Mouse (Mus musculus) C2C12 (cell line): Measurements from ENCODE around the gene Mpp6. TPM values are rescaled to one million over a fixed set of nuclear protein-coding genes. Genes with fewer than 3 reads are reported as not detected.

Experiments
- H3K27me3 ChIP-seq: one replicate; pipeline ENCODE4 v1.6.1; 2011; ENCODE audit not compliant: control insufficient read depth, insufficient read depth, insufficient read length
- H3K36me3 ChIP-seq: one replicate; pipeline ENCODE4 v1.6.1; 2011; ENCODE audit not compliant: control insufficient read depth, insufficient read depth
- H3K4me3 ChIP-seq: one replicate; pipeline ENCODE4 v1.5.1; 2011; ENCODE audit warnings: mild to moderate bottlenecking, control low read depth; ENCODE audit not compliant: poor library complexity, insufficient read depth, severe bottlenecking
- H3K79me2 ChIP-seq: one replicate; pipeline ENCODE4 v1.6.1; 2011; ENCODE audit not compliant: control insufficient read depth, insufficient read depth
- H3K79me3 ChIP-seq: one replicate; pipeline ENCODE4 v1.6.1; 2011; ENCODE audit warnings: low read depth, control low read depth
- H3ac ChIP-seq: one replicate; pipeline ENCODE3; 2011; ENCODE audit warnings: low read depth; ENCODE audit not compliant: control insufficient read depth, insufficient read length
- CEBPB ChIP-seq: IDR thresholded peaks from one replicate; pipeline ENCODE4 v1.6.1; 2011; ENCODE audit warnings: low read depth, mild to moderate bottlenecking, control low read depth, moderate library complexity
- CTCF ChIP-seq: IDR thresholded peaks from one replicate; pipeline ENCODE4 v1.5.1; 2011; ENCODE audit not compliant: control insufficient read depth, insufficient read depth, insufficient read length
- FOSL1 ChIP-seq: IDR thresholded peaks from one replicate; pipeline ENCODE4 v1.8.0; 2011; ENCODE audit warnings: mild to moderate bottlenecking, low read length; ENCODE audit not compliant: poor library complexity, insufficient read depth, severe bottlenecking
- MAX ChIP-seq: IDR thresholded peaks from one replicate; pipeline ENCODE4 v1.6.1; 2011; ENCODE audit warnings: mild to moderate bottlenecking, control low read depth
- MYOD1 ChIP-seq: IDR thresholded peaks from one replicate; pipeline ENCODE4 v1.6.1; 2011; ENCODE audit warnings: low read depth; ENCODE audit not compliant: control insufficient read depth, insufficient read length
- MYOG ChIP-seq: IDR thresholded peaks from one replicate; pipeline ENCODE4 v1.6.1; 2011; ENCODE audit not compliant: control insufficient read depth, insufficient read length; ENCODE audit errors: extremely low read depth
- USF1 ChIP-seq: IDR thresholded peaks from one replicate; pipeline ENCODE4 v1.6.1; 2011; ENCODE audit warnings: low read depth, mild to moderate bottlenecking, control low read depth, moderate library complexity
- polyA plus RNA-seq: library from polyadenylated mRNA; unstranded; fragments of >200 nt; fragmentation: generic; extraction: Trizol; gene quantifications from one replicate; pipeline ENCODE4 v1.2.1, GENCODE M21; 2012; ENCODE audit warnings: missing spikeins

Mpp6 gene
- polyA plus RNA-seq, 1 experiment, result 22.6 TPM

GRCm38 (mm10) chr6:50110379-50110941 lies 419 bp downstream of the Mpp6 start:
- H3ac ChIP-seq, result peak overlapping the region; percentile 85
- TF ChIP-seq FOSL1 (no peak), MYOD1 (no peak), USF1 (no peak), CTCF (no peak), MAX (no peak), CEBPB (no peak), MYOG (no peak)

GRCm38 (mm10) chr6:50111111-50111655 lies 1.1 kb downstream of the Mpp6 start:
- Histone ChIP-seq H3K27me3 (peaks cover under 1% of the 10 kb centered on the region), H3K36me3 (no peaks in the 10 kb centered on the region), H3K79me3 (peaks cover 13% of the 10 kb centered on the region), H3K4me3 (peak overlapping the region; percentile 65), H3ac (peak overlapping the region; percentile 30), H3K79me2 (peaks cover 51% of the 10 kb centered on the region)
- TF ChIP-seq MYOD1 (no peak), MAX (no peak), CEBPB (no peak), CTCF (no peak), FOSL1 (no peak), MYOG (no peak), USF1 (no peak)

More at GRCm38 (mm10) chr6:50110379-50110941, 419 bp downstream of the Mpp6 start:
- Histone ChIP-seq H3K4me3 (peak overlapping the region; percentile 65), H3K27me3 (peaks cover 7% of the 10 kb centered on the region), H3K36me3 (no peaks in the 10 kb centered on the region), H3K79me3 (peaks cover 11% of the 10 kb centered on the region), H3K79me2 (peaks cover 44% of the 10 kb centered on the region)

- peak; percentile 60 for TF ChIP-seq CTCF
- peak; percentile 40 for TF ChIP-seq MAX
- TF ChIP-seq FOSL1, result no peak
- TF ChIP-seq MYOD1, result no peak
- TF ChIP-seq USF1, result no peak
- TF ChIP-seq MYOG, result no peak
- TF ChIP-seq CEBPB, result no peak
- no peaks in the 10 kb centered on the region for H3K27me3 ChIP-seq
- H3K79me2 ChIP-seq, result peaks cover 65% of the 10 kb centered on the region
- peaks cover 19% of the 10 kb centered on the region for H3K79me3 ChIP-seq
- no peak overlapping the region for H3ac ChIP-seq
- H3K4me3 ChIP-seq, result no peak overlapping the region
- no peaks in the 10 kb centered on the region for H3K36me3 ChIP-seq
Observed at GRCm38 (mm10) chr6:50112775-50113174, 2.7 kb downstream of the Mpp6 start.

- H3K79me2 ChIP-seq, result peaks cover 77% of the 10 kb centered on the region
- H3K27me3 ChIP-seq, result no peaks in the 10 kb centered on the region
- TF ChIP-seq FOSL1 (no peak), CTCF (no peak), MYOG (no peak), USF1 (no peak), MYOD1 (no peak), CEBPB (no peak), MAX (no peak)
- H3ac ChIP-seq, result no peak overlapping the region
- H3K4me3 ChIP-seq, result no peak overlapping the region
- H3K79me3 ChIP-seq, result peaks cover 26% of the 10 kb centered on the region
- no peaks in the 10 kb centered on the region for H3K36me3 ChIP-seq
Observed at GRCm38 (mm10) chr6:50114280-50114679, 4.2 kb downstream of the Mpp6 start.

GRCm38 (mm10) chr6:50120931-50121330 lies 10.9 kb downstream of the Mpp6 start:
- Histone ChIP-seq H3K36me3 (no peaks in the 10 kb centered on the region), H3K79me3 (peaks cover 20% of the 10 kb centered on the region), H3ac (no peak overlapping the region), H3K79me2 (peaks cover 51% of the 10 kb centered on the region), H3K27me3 (no peaks in the 10 kb centered on the region), H3K4me3 (no peak overlapping the region)
- no peak for TF ChIP-seq CTCF

GRCm38 (mm10) chr6:50122835-50123234 lies 12.8 kb downstream of the Mpp6 start:
- no peak overlapping the region for H3ac ChIP-seq
- H3K79me3 ChIP-seq, result peaks cover 15% of the 10 kb centered on the region
- no peak overlapping the region for H3K4me3 ChIP-seq
- H3K79me2 ChIP-seq, result peaks cover 47% of the 10 kb centered on the region
- H3K36me3 ChIP-seq, result no peaks in the 10 kb centered on the region
- TF ChIP-seq CTCF (no peak), USF1 (no peak), MYOG (no peak), MYOD1 (no peak), MAX (no peak), FOSL1 (no peak), CEBPB (no peak)
- H3K27me3 ChIP-seq, result no peaks in the 10 kb centered on the region
